Mouse (Mus musculus): Measurements from ENCODE around the gene Mgat5. TPM values are rescaled to one million over a fixed set of nuclear protein-coding genes. Genes with fewer than 3 reads are reported as not detected.

The Mgat5 gene
- polyA plus RNA-seq, 1 experiment, result under 0.01 TPM

- H3K27me3 ChIP-seq (ENCODE audit: control insufficient read depth), result no peaks in the 10 kb centered on the region
- no peak overlapping the region for H3K4me3 ChIP-seq (replicated peaks)
- H3K36me3 ChIP-seq (ENCODE audit: control insufficient read depth), result no peaks in the 10 kb centered on the region
- TF ChIP-seq GATA1 (IDR thresholded peaks at IDR 0.05; ENCODE audit: low read length) (no peak), TAL1 (IDR thresholded peaks at IDR 0.05; ENCODE audit: low read length) (no peak)
- H3K4me1 ChIP-seq (ENCODE audit: control insufficient read depth), result no peaks in the 10 kb centered on the region
- no peaks in the 10 kb centered on the region for H3K9me3 ChIP-seq (ENCODE audit: control insufficient read depth, low read length)
Measured at GRCm38 (mm10) chr1:127387661-127388060, 182.8 kb downstream of the Mgat5 start.

GRCm38 (mm10) chr1:127394716-127395115 is 189.9 kb downstream of the Mgat5 start:
- H3K4me1 ChIP-seq (ENCODE audit: control insufficient read depth), result no peaks in the 10 kb centered on the region
- TF ChIP-seq GATA1 (IDR thresholded peaks at IDR 0.05; ENCODE audit: low read length) (no peak), TAL1 (IDR thresholded peaks at IDR 0.05; ENCODE audit: low read length) (no peak)
- H3K9me3 ChIP-seq (ENCODE audit: control insufficient read depth, low read length), result no peaks in the 10 kb centered on the region
- H3K27me3 ChIP-seq (ENCODE audit: control insufficient read depth), result no peaks in the 10 kb centered on the region
- H3K4me3 ChIP-seq (replicated peaks), result no peak overlapping the region
- no peaks in the 10 kb centered on the region for H3K36me3 ChIP-seq (ENCODE audit: control insufficient read depth)

- H3K27me3 ChIP-seq (ENCODE audit: control insufficient read depth), result no peaks in the 10 kb centered on the region
- H3K4me1 ChIP-seq (ENCODE audit: control insufficient read depth), result no peaks in the 10 kb centered on the region
- H3K9me3 ChIP-seq (ENCODE audit: control insufficient read depth, low read length), result no peaks in the 10 kb centered on the region
- no peaks in the 10 kb centered on the region for H3K36me3 ChIP-seq (ENCODE audit: control insufficient read depth)
- H3K4me3 ChIP-seq (replicated peaks), result no peak overlapping the region
- TF ChIP-seq GATA1 (IDR thresholded peaks at IDR 0.05; ENCODE audit: low read length), result no peak
- no peak for TF ChIP-seq TAL1 (IDR thresholded peaks at IDR 0.05; ENCODE audit: low read length)
Measured at GRCm38 (mm10) chr1:127395724-127396123, 190.9 kb downstream of the Mgat5 start.

- no peaks in the 10 kb centered on the region for H3K4me1 ChIP-seq (ENCODE audit: control insufficient read depth)
- no peaks in the 10 kb centered on the region for H3K36me3 ChIP-seq (ENCODE audit: control insufficient read depth)
- no peaks in the 10 kb centered on the region for H3K27me3 ChIP-seq (ENCODE audit: control insufficient read depth)
- TF ChIP-seq GATA1 (IDR thresholded peaks at IDR 0.05; ENCODE audit: low read length) (no peak), TAL1 (IDR thresholded peaks at IDR 0.05; ENCODE audit: low read length) (no peak)
- no peak overlapping the region for H3K4me3 ChIP-seq (replicated peaks)
- no peaks in the 10 kb centered on the region for H3K9me3 ChIP-seq (ENCODE audit: control insufficient read depth, low read length)
Measured at GRCm38 (mm10) chr1:127396569-127397349, 191.9 kb downstream of the Mgat5 start.

- no peak overlapping the region for H3K4me3 ChIP-seq (replicated peaks)
- no peaks in the 10 kb centered on the region for H3K9me3 ChIP-seq (ENCODE audit: control insufficient read depth, low read length)
- H3K4me1 ChIP-seq (ENCODE audit: control insufficient read depth), result no peaks in the 10 kb centered on the region
- no peaks in the 10 kb centered on the region for H3K36me3 ChIP-seq (ENCODE audit: control insufficient read depth)
- H3K27me3 ChIP-seq (ENCODE audit: control insufficient read depth), result no peaks in the 10 kb centered on the region
- TF ChIP-seq GATA1 (IDR thresholded peaks at IDR 0.05; ENCODE audit: low read length) (no peak), TAL1 (IDR thresholded peaks at IDR 0.05; ENCODE audit: low read length) (no peak)
Measured at GRCm38 (mm10) chr1:127397396-127397795, 192.6 kb downstream of the Mgat5 start.

- Histone ChIP-seq H3K4me3 (replicated peaks) (no peak overlapping the region), H3K9me3 (ENCODE audit: control insufficient read depth, low read length) (no peaks in the 10 kb centered on the region), H3K36me3 (ENCODE audit: control insufficient read depth) (no peaks in the 10 kb centered on the region), H3K27me3 (ENCODE audit: control insufficient read depth) (no peaks in the 10 kb centered on the region), H3K4me1 (ENCODE audit: control insufficient read depth) (no peaks in the 10 kb centered on the region)
- TF ChIP-seq TAL1 (IDR thresholded peaks at IDR 0.05; ENCODE audit: low read length) (no peak), GATA1 (IDR thresholded peaks at IDR 0.05; ENCODE audit: low read length) (no peak)
Measured at GRCm38 (mm10) chr1:127398186-127398585, 193.4 kb downstream of the Mgat5 start.

GRCm38 (mm10) chr1:127400198-127400597 is 195.4 kb downstream of the Mgat5 start:
- Histone ChIP-seq H3K9me3 (ENCODE audit: control insufficient read depth, low read length) (no peaks in the 10 kb centered on the region), H3K4me1 (ENCODE audit: control insufficient read depth) (no peaks in the 10 kb centered on the region), H3K27me3 (ENCODE audit: control insufficient read depth) (no peaks in the 10 kb centered on the region), H3K4me3 (replicated peaks) (no peak overlapping the region), H3K36me3 (ENCODE audit: control insufficient read depth) (no peaks in the 10 kb centered on the region)
- TF ChIP-seq TAL1 (IDR thresholded peaks at IDR 0.05; ENCODE audit: low read length) (no peak), GATA1 (IDR thresholded peaks at IDR 0.05; ENCODE audit: low read length) (no peak)

GRCm38 (mm10) chr1:127400666-127401065 is 195.9 kb downstream of the Mgat5 start:
- Histone ChIP-seq H3K4me3 (replicated peaks) (no peak overlapping the region), H3K27me3 (ENCODE audit: control insufficient read depth) (no peaks in the 10 kb centered on the region), H3K36me3 (ENCODE audit: control insufficient read depth) (no peaks in the 10 kb centered on the region), H3K9me3 (ENCODE audit: control insufficient read depth, low read length) (no peaks in the 10 kb centered on the region), H3K4me1 (ENCODE audit: control insufficient read depth) (no peaks in the 10 kb centered on the region)
- TF ChIP-seq TAL1 (IDR thresholded peaks at IDR 0.05; ENCODE audit: low read length) (no peak), GATA1 (IDR thresholded peaks at IDR 0.05; ENCODE audit: low read length) (no peak)

- Histone ChIP-seq H3K27me3 (ENCODE audit: control insufficient read depth) (no peaks in the 10 kb centered on the region), H3K4me1 (ENCODE audit: control insufficient read depth) (peaks cover 3% of the 10 kb centered on the region; the same call in 1 of the 2 replicates), H3K9me3 (ENCODE audit: control insufficient read depth, low read length) (no peaks in the 10 kb centered on the region), H3K4me3 (replicated peaks) (no peak overlapping the region), H3K36me3 (ENCODE audit: control insufficient read depth) (no peaks in the 10 kb centered on the region)
- TF ChIP-seq TAL1 (IDR thresholded peaks at IDR 0.05; ENCODE audit: low read length) (no peak), GATA1 (IDR thresholded peaks at IDR 0.05; ENCODE audit: low read length) (no peak)
Measured at GRCm38 (mm10) chr1:127404655-127405054, 199.8 kb downstream of the Mgat5 start.

All from erythroblast, embryonic 14.5 days (primary cell).